Mouse (Mus musculus): ENCODE measurements at regions not wholly inside any gene's neighbourhood (a gene's known extent, or its start where the extent isn't known, plus 50 kb on each side); places are given as distances from the start of the nearest gene placed in this dataset.

GRCm38 (mm10) chr2:51566554-51567246 lies 60.6 kb upstream of the Tas2r134 start:
- no peak for DNase-seq (ENCODE audit: low read depth, low spot score)

GRCm38 (mm10) chr2:51563881-51564280 lies 63.4 kb upstream of the Tas2r134 start:
- DNase-seq (ENCODE audit: low read depth, low spot score) = no peak

GRCm38 (mm10) chr2:51563240-51563639 lies 64.1 kb upstream of the Tas2r134 start:
- no peak for DNase-seq (ENCODE audit: low read depth, low spot score)

GRCm38 (mm10) chr2:51550863-51551262 lies 76.4 kb upstream of the Tas2r134 start:
- DNase-seq (ENCODE audit: low read depth, low spot score) = no peak

GRCm38 (mm10) chr2:51549125-51549524 lies 78.2 kb upstream of the Tas2r134 start:
- DNase-seq (ENCODE audit: low read depth, low spot score) = no peak

GRCm38 (mm10) chr2:51546181-51546580 lies 81.1 kb upstream of the Tas2r134 start:
- no peak for DNase-seq (ENCODE audit: low read depth, low spot score)

GRCm38 (mm10) chr2:51543949-51544348 lies 83.4 kb upstream of the Tas2r134 start:
- DNase-seq (ENCODE audit: low read depth, low spot score) = no peak

GRCm38 (mm10) chr2:51542272-51542671 lies 85.0 kb upstream of the Tas2r134 start:
- DNase-seq (ENCODE audit: low read depth, low spot score) = no peak

- no peak for DNase-seq (ENCODE audit: low read depth, low spot score)
Measured at GRCm38 (mm10) chr2:51532709-51533414, 94.4 kb upstream of the Tas2r134 start.

GRCm38 (mm10) chr2:51531106-51531839 lies 96.0 kb upstream of the Tas2r134 start:
- peak; percentile 7 for DNase-seq (ENCODE audit: low read depth, low spot score)

- no peak for DNase-seq (ENCODE audit: low read depth, low spot score)
Measured at GRCm38 (mm10) chr2:51522766-51523165, 104.5 kb upstream of the Tas2r134 start.

GRCm38 (mm10) chr2:51509220-51510011 lies 117.9 kb upstream of the Tas2r134 start:
- no peak for DNase-seq (ENCODE audit: low read depth, low spot score)

- no peak for DNase-seq (ENCODE audit: low read depth, low spot score)
Measured at GRCm38 (mm10) chr2:51497896-51498295, 129.4 kb upstream of the Tas2r134 start.

GRCm38 (mm10) chr2:51473753-51474152 lies 153.6 kb upstream of the Tas2r134 start:
- peak; percentile 16 for DNase-seq (ENCODE audit: low read depth, low spot score)

- no peak for DNase-seq (ENCODE audit: low read depth, low spot score)
Measured at GRCm38 (mm10) chr2:51467027-51467694, 160.2 kb upstream of the Tas2r134 start.

GRCm38 (mm10) chr2:51466003-51466402 lies 161.3 kb upstream of the Tas2r134 start:
- DNase-seq (ENCODE audit: low read depth, low spot score) = no peak

GRCm38 (mm10) chr2:51465576-51465975 lies 161.7 kb upstream of the Tas2r134 start:
- no peak for DNase-seq (ENCODE audit: low read depth, low spot score)

- no peak for DNase-seq (ENCODE audit: low read depth, low spot score)
Measured at GRCm38 (mm10) chr2:51464356-51464755, 163.0 kb upstream of the Tas2r134 start.

GRCm38 (mm10) chr2:51460896-51461295 lies 166.4 kb upstream of the Tas2r134 start:
- no peak for DNase-seq (ENCODE audit: low read depth, low spot score)

- no peak for DNase-seq (ENCODE audit: low read depth, low spot score)
Measured at GRCm38 (mm10) chr2:51459486-51459885, 167.8 kb upstream of the Tas2r134 start.

GRCm38 (mm10) chr2:51457717-51458116 lies 169.6 kb upstream of the Tas2r134 start:
- no peak for DNase-seq (ENCODE audit: low read depth, low spot score)
